Mouse (Mus musculus) NIH3T3 (cell line): ENCODE data around the gene Tyk2.

Source experiments
- DNase-seq: peaks from one replicate; pipeline ENCODE4 v3.0.0-alpha.2; 2012; ENCODE audit warnings: low read depth

Tyk2 gene

DNA sequence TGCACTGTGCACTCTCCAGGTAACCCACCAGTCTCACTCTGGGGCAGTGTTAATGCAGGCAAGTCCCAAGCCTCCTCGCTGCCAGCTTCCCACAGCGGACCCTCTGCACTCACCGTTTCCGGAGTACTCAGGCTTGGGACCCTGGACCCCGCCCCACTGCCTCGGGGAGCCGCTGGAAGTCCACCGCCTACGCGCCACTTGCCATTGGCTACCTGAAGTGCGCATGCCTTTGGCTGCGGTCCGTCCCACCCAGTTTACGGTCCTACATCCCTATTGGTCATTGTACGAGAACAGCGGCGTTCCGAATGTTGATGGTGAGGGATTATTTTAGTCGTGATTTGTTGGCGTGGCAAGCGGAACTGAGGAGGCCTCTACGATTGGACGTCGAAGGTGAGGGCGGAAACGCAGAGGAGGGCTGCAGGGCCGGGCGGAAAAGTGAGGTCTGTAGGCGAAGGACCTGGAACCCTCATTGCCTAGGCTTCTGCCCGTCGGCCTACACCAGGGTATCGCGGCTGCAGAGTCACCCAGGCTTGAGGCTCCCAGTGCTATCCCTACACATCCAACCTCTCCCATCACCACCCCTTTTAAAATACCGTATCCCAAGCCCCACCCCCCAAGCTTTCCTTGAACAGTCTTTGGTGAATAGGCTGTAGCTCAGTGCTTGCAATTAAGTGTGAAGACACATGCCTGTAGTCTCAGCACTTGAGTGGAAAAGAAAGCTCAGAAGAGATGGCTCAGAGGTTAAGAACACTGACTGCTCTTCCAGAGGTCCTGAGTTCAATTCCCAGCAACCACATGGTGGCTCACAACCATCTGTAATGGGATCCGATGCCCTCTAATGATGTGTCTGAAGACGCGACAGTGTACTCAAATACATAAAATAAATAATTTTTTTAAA lies at the start of gene Tyk2:
Gene Tyk2, minus strand, starts transcription at position 185 of the 898 bp plus-strand sequence.
- peak; percentile 96 for DNase-seq

- no peak for DNase-seq
These were observed 49.8 kb upstream of the Tyk2 start for GRCm38 (mm10) chr9:21180841-21181240.

DNA sequence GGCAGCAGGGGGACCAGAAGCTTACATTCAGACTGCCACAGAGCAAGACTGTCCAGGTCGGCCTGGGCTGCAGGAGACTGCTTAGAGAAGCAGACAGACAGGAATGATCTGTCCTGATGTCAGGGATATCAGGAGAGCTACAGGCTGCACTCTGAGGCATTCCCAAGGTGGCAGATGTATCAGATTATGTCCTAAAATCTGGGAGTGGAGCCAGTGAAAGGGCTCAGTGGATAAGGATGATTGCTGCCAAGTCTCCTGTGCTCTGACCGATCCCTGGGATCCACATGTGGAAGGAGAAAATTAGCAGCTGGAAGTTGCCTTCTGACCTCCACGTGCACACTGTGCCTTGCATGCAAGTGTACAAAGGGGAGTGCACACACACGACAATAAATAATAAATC lies 49.4 kb upstream of the Tyk2 start:
- DNase-seq = peak; percentile 50

- DNase-seq = no peak
These were observed 41.3 kb upstream of the Tyk2 start for GRCm38 (mm10) chr9:21172364-21172763.

DNA sequence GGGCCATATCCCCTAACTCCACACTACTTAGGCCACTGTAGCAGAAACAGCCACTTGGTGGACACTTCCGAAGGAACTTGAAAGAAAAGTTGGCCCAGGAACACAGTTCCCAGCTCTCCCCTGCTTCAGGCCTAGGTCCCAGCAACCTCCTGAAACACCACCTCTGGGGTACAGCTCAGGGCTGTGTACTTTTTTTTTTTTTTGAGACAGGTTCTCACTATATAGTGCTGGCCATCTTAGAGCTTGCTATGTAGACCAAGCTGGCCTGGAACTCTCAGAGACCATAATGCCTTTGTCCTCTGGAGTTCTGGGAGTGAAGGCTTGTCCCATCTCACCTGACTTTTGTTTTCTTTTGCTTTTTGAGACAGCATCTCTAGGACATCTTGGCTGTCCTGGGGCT lies 38.1 kb upstream of the Tyk2 start:
- DNase-seq = no peak

GRCm38 (mm10) chr9:21168161-21169123 lies 37.4 kb upstream of the Tyk2 start:
- peak; percentile 93 for DNase-seq

- DNase-seq = peak; percentile 78
These were observed 36.4 kb upstream of the Tyk2 start for GRCm38 (mm10) chr9:21167140-21168097.

GRCm38 (mm10) chr9:21166516-21166915 lies 35.5 kb upstream of the Tyk2 start:
- no peak for DNase-seq

GRCm38 (mm10) chr9:21165952-21166451 lies 35.0 kb upstream of the Tyk2 start:
- peak; percentile 74 for DNase-seq

DNA sequence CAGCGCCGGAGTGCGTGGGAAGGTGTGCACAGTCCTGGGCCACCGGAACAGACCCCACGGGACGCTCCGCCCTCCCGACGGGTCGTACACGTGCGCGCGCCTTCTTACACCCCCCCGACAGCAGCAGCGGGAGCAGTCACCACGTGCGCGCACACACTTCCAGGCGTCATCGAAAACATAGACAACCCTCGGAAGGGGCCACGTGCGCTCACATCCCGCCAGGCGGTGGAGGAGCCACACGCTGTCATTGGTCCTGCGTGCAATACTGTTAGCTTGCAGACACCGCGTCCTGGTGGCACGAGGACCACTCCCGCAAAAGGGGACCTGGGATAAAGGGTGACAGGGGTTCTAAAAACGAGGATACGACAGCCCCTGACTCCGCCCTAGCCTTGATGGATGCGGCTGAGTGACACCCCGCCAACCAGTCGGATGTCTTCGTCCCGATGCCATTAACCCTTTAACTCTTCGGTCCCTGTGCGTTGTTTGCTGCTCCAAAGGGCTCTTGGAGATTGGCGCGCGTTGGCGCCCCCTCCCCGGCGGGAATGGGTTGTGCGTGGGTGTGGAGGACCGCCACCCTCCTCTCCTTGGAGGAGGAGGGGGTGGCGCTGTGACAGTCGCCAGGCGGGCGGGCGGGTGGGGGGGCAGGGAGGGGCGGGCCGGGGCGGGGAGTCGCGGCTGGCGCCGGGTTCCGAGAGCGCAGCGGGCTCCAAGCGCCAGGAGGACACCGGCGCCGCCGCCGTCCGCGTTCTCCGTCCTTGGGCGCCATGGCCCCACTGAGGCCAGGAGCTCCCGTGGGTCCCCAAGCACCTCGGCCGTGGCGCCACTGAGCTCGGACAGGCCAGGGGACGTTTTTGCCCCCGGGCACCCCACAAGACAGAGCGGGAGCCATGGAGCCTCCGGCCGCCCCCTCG lies 34.3 kb upstream of the Tyk2 start, which contains the start of gene Pde4a:
Gene Pde4a, plus strand, starts transcription at position 674 of the 911 bp plus-strand sequence.
- DNase-seq = peak; percentile 18

DNA sequence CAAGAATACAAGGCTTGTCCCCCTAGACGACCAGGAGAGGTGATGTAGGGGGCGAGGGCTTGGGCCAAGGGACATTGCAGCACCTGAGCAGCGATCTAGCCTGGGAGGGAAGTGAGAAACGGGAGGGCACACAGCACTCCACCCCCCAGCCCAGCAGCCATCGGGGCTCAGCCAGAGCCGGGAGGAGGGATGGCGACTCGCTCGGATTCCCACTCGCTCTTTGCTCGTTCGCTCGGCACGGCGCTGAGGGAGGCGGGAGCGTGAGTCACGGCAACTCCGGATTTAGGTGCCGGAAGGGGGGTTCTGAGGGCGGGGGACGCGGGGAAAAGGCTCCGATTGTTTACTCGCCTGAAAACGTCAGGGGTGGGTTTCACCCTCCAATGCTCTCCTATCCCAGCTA lies 33.0 kb upstream of the Tyk2 start:
- peak; percentile 78 for DNase-seq

- DNase-seq = peak; percentile 64
These were observed 32.3 kb upstream of the Tyk2 start for GRCm38 (mm10) chr9:21163086-21164050.

DNA sequence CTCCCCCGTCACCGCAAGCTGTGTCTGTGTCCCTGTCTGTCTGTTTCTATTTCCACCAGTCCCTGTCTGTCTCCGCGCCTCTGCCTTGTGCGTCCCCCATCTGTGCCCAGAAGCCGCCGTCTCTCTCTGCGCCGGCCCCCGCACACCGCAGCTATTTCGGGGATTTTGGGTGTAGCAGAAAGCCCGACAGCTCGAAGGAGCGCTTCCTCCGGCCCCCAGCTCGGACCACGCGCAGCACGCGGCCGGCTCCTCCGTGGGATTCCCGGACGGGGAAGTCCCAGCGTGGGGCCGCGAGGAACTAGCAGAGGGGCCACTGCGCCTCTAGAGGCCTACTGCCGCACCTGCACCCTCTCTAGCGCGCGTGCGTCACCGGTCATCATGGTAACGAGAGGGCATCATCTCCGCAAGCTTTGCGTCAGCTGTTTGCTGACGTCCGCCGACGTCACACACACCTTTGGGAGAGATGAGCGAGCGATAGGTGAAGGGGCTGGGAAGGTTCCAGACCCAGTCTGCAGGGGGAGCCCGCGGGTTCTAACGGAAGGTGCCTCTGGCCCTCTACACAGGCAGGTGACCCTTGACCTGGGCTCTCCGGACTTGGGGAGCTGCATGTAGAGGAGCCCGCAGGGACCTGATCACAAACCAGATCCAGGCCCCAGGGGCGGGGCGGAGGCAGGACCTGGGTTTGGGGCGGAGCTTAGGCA lies 30.3 kb upstream of the Tyk2 start:
- peak; percentile 88 for DNase-seq

GRCm38 (mm10) chr9:21154787-21155186 lies 23.7 kb upstream of the Tyk2 start:
- DNase-seq = no peak

- peak; percentile 71 for DNase-seq
These were observed 22.8 kb upstream of the Tyk2 start for GRCm38 (mm10) chr9:21153833-21154232.

DNA sequence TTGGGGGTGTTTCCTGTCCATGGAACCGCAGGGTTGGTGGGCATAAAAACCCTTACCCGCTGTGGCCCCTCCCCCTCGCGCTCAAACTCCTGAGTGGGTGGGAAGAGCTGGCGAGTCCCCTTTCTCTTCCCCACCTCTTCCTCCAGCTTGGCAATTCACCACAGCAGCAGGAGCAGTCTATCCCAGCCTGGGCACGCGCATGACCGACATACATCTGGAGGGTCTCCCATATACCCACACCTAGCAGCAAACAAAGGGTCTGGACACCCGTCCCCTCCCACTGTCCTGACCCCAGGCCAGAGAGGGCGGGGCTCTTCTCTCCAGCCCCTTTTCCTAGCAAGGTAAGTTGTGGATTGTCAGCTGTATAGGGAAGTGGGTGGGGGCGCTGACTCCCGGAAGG lies 22.3 kb upstream of the Tyk2 start:
- DNase-seq = no peak

GRCm38 (mm10) chr9:21152715-21153114 lies 21.7 kb upstream of the Tyk2 start:
- DNase-seq = peak; percentile 73
